Mouse (Mus musculus): ENCODE measurements around the gene Clec2i. TPM values are rescaled to one million over a fixed set of nuclear protein-coding genes. Genes with fewer than 3 reads are reported as not detected.

Gene Clec2i
- polyA plus RNA-seq, 1 experiment: not detected

DNA sequence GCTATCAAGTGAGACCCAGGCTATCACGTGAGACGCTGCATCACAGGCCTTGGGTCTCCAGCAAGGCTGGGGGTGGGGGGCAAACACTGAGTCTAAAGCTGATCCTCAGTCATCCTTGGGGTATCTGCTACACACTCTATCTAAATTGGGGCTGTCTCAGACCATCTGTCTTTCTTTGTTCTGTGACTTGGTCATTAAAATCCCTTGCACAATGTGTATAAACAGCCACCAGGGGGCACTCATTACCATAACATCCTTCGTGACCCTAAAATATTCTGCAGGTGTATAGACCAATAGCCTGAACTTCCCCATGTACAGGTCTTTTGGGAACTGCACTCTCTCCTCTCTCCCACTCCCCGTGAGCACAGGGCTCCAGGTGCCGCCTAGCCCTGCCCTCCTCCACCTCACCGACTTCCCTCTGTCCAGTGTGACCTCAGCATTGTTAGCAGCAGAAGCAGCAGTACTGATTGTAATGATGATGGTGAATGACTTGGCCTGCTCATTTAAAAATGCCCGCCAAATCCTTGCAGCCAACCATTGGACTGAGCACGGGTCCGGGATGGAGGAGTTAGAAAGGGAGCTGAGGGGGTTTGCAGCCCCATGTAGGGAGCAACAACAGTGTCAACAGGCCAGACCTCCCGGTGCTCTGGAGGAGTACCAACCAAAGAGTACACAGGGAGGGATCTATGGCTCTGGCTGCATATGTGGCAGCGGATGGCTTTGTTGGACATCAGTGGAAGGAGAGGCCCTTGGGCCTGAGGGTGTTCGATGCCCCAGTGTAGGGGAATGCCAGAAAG is 33.2 kb upstream of the Clec2i start:
- no peak overlapping the region for H3K4me3 ChIP-seq
- no peak overlapping the region for H3K4me2 ChIP-seq (ENCODE audit: low read depth)
- H3ac ChIP-seq (ENCODE audit: control insufficient read depth, insufficient read length): no peak overlapping the region
- TF ChIP-seq TCF12 (IDR thresholded peaks at IDR 0.05; ENCODE audit: insufficient read depth, poor library complexity, severe bottlenecking) (no peak), SRF (IDR thresholded peaks at IDR 0.05; ENCODE audit: control insufficient read depth, insufficient read length, low read depth) (no peak), CEBPB (IDR thresholded peaks at IDR 0.05; ENCODE audit: insufficient read depth, poor library complexity, severe bottlenecking) (no peak), POLR2AphosphoS2 (IDR thresholded peaks at IDR 0.05; ENCODE audit: insufficient read length, low read depth) (no peak), MAX (IDR thresholded peaks at IDR 0.05; ENCODE audit: low read depth) (no peak), MYOG (IDR thresholded peaks at IDR 0.05; ENCODE audit: control insufficient read depth in 1 of 3, insufficient read depth in 1 of 3, insufficient read length in 2 of 3, low read depth in 2 of 3) (no peak), MYOD1 (IDR thresholded peaks at IDR 0.05; ENCODE audit: control insufficient read depth in 1 of 3, insufficient read length in 2 of 3, low read depth in 2 of 3) (no peak), POLR2A (IDR thresholded peaks at IDR 0.05; ENCODE audit: insufficient read length, low read depth) (no peak), TCF3 (IDR thresholded peaks at IDR 0.05; ENCODE audit: insufficient read length, low read depth) (no peak), E2F4 (IDR thresholded peaks at IDR 0.05; ENCODE audit: insufficient read depth) (no peak), REST (IDR thresholded peaks at IDR 0.05; ENCODE audit: insufficient read depth, insufficient read length) (no peak), USF1 (IDR thresholded peaks at IDR 0.05; ENCODE audit: low read depth) (no peak)
- H3K79me2 ChIP-seq (ENCODE audit: control insufficient read depth, insufficient read depth): no peaks in the 10 kb centered on the region
- no peaks in the 10 kb centered on the region for H3K36me3 ChIP-seq (ENCODE audit: control insufficient read depth, insufficient read depth)
- H3K27me3 ChIP-seq (ENCODE audit: control insufficient read depth, insufficient read depth, insufficient read length): no peaks in the 10 kb centered on the region

DNA sequence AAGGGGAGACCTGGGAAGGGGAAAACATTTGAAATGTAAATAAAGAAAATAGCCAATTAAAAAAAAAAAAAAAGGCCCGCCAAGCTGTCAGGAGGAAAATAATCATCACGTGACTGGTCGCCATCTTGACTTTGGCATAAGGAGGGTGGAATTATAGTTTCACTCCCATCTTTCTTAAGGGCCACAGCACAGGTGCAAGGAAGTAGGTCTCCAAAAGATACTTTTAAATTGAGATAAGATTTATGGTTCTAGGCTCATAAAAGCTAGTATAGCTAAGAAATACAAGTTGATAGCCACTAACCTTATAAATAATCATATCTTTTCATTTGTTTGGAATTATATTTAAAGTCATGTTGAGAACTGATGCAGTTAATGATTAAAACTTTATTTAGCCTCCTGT is 32.5 kb upstream of the Clec2i start:
- no peaks in the 10 kb centered on the region for H3K27me3 ChIP-seq (ENCODE audit: control insufficient read depth, insufficient read depth, insufficient read length)
- no peaks in the 10 kb centered on the region for H3K79me2 ChIP-seq (ENCODE audit: control insufficient read depth, insufficient read depth)
- TF ChIP-seq MAX (IDR thresholded peaks at IDR 0.05; ENCODE audit: low read depth): no peak
- no peak for TF ChIP-seq MYOD1 (IDR thresholded peaks at IDR 0.05; ENCODE audit: control insufficient read depth in 1 of 3, insufficient read length in 2 of 3, low read depth in 2 of 3)
- no peak for TF ChIP-seq TCF12 (IDR thresholded peaks at IDR 0.05; ENCODE audit: insufficient read depth, poor library complexity, severe bottlenecking)
- no peak for TF ChIP-seq USF1 (IDR thresholded peaks at IDR 0.05; ENCODE audit: low read depth)
- TF ChIP-seq CEBPB (IDR thresholded peaks at IDR 0.05; ENCODE audit: insufficient read depth, poor library complexity, severe bottlenecking): no peak
- TF ChIP-seq E2F4 (IDR thresholded peaks at IDR 0.05; ENCODE audit: insufficient read depth): no peak
- TF ChIP-seq MYOG (IDR thresholded peaks at IDR 0.05; ENCODE audit: control insufficient read depth in 1 of 3, insufficient read depth in 1 of 3, insufficient read length in 2 of 3, low read depth in 2 of 3): no peak
- TF ChIP-seq SRF (IDR thresholded peaks at IDR 0.05; ENCODE audit: control insufficient read depth, insufficient read length, low read depth): no peak
- no peak overlapping the region for H3K4me2 ChIP-seq (ENCODE audit: low read depth)
- H3K36me3 ChIP-seq (ENCODE audit: control insufficient read depth, insufficient read depth): no peaks in the 10 kb centered on the region
- H3ac ChIP-seq (ENCODE audit: control insufficient read depth, insufficient read length): no peak overlapping the region
- no peak overlapping the region for H3K4me3 ChIP-seq

DNA sequence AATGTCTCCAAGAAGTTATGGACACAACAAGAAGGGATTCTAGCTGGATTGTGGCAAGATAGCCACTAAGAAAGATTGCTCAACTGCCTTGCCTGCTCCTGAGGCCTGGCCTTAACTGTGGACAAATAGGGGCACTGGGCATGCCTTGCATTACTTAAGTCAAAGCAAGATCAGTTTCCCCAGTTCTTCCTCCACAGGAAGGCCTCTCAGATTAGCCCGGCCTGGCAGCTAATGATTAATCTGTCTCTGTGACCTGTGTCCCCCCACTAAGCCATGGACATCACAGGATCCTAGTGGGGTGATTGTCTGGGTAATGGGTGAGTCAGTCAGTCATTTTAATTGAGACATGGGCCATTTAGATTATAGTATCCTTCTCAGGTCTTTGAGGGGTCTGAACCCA is 31.9 kb upstream of the Clec2i start:
- Histone ChIP-seq H3K4me3 (no peak overlapping the region), H3K79me2 (ENCODE audit: control insufficient read depth, insufficient read depth) (no peaks in the 10 kb centered on the region), H3ac (ENCODE audit: control insufficient read depth, insufficient read length) (no peak overlapping the region), H3K4me2 (ENCODE audit: low read depth) (no peak overlapping the region), H3K36me3 (ENCODE audit: control insufficient read depth, insufficient read depth) (no peaks in the 10 kb centered on the region), H3K27me3 (ENCODE audit: control insufficient read depth, insufficient read depth, insufficient read length) (no peaks in the 10 kb centered on the region)
- TF ChIP-seq MYOD1 (IDR thresholded peaks at IDR 0.05; ENCODE audit: control insufficient read depth in 1 of 3, insufficient read length in 2 of 3, low read depth in 2 of 3): no peak
- no peak for TF ChIP-seq TCF12 (IDR thresholded peaks at IDR 0.05; ENCODE audit: insufficient read depth, poor library complexity, severe bottlenecking)
- no peak for TF ChIP-seq SRF (IDR thresholded peaks at IDR 0.05; ENCODE audit: control insufficient read depth, insufficient read length, low read depth)
- TF ChIP-seq REST (IDR thresholded peaks at IDR 0.05; ENCODE audit: insufficient read depth, insufficient read length): no peak
- no peak for TF ChIP-seq USF1 (IDR thresholded peaks at IDR 0.05; ENCODE audit: low read depth)
- no peak for TF ChIP-seq MYOG (IDR thresholded peaks at IDR 0.05; ENCODE audit: control insufficient read depth in 1 of 3, insufficient read depth in 1 of 3, insufficient read length in 2 of 3, low read depth in 2 of 3)
- no peak for TF ChIP-seq CEBPB (IDR thresholded peaks at IDR 0.05; ENCODE audit: insufficient read depth, poor library complexity, severe bottlenecking)
- TF ChIP-seq POLR2AphosphoS2 (IDR thresholded peaks at IDR 0.05; ENCODE audit: insufficient read length, low read depth): no peak
- TF ChIP-seq TCF3 (IDR thresholded peaks at IDR 0.05; ENCODE audit: insufficient read length, low read depth): no peak
- TF ChIP-seq POLR2A (IDR thresholded peaks at IDR 0.05; ENCODE audit: insufficient read length, low read depth): no peak

DNA sequence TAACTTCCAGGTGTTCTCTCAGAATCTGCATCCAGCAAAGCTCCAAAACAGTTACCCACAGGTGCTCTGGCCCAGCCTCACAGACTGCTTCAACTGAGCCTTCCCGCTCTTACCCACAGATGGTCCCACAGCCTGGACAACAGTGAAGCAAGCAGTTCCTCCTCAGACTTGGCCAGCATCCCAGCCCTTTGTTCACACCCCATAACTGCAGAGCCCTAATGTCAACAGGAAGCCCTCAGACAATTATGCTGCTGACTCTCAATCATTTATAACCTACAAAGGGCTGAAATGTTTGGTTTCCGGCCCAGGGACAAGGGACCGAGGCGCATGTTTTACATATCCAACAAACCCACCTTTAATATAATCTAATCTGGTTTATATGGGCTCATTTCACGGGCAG is 31.1 kb upstream of the Clec2i start:
- H3K4me2 ChIP-seq (ENCODE audit: low read depth): no peak overlapping the region
- no peak overlapping the region for H3ac ChIP-seq (ENCODE audit: control insufficient read depth, insufficient read length)
- TF ChIP-seq MAX (IDR thresholded peaks at IDR 0.05; ENCODE audit: low read depth) (no peak), REST (IDR thresholded peaks at IDR 0.05; ENCODE audit: insufficient read depth, insufficient read length) (no peak)
- no peaks in the 10 kb centered on the region for H3K79me2 ChIP-seq (ENCODE audit: control insufficient read depth, insufficient read depth)
- no peaks in the 10 kb centered on the region for H3K36me3 ChIP-seq (ENCODE audit: control insufficient read depth, insufficient read depth)
- H3K27me3 ChIP-seq (ENCODE audit: control insufficient read depth, insufficient read depth, insufficient read length): no peaks in the 10 kb centered on the region
- H3K4me3 ChIP-seq: no peak overlapping the region

DNA sequence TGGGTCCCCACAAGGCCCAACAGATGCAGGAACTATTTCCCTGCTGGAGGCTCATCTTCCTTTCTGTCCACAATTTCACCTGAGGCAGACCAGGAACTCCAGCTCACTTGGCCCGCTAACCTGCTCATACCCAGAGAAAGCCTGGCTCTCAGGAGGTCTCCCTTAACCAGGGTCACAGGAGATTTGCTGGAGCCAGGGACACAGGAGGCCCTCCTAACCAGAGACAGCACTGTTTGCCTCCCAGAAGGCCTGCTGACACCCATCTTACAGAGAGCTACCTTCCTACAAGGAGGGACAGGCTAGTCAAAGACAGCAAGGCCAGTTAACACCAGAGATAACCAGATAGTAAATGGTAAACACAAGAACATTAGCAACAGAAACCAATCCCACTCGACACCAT is 29.4 kb upstream of the Clec2i start:
- Histone ChIP-seq H3K36me3 (ENCODE audit: control insufficient read depth, insufficient read depth) (no peaks in the 10 kb centered on the region), H3K4me2 (ENCODE audit: low read depth) (no peak overlapping the region), H3ac (ENCODE audit: control insufficient read depth, insufficient read length) (no peak overlapping the region), H3K79me2 (ENCODE audit: control insufficient read depth, insufficient read depth) (no peaks in the 10 kb centered on the region), H3K27me3 (ENCODE audit: control insufficient read depth, insufficient read depth, insufficient read length) (no peaks in the 10 kb centered on the region), H3K4me3 (no peak overlapping the region)
- no peak for TF ChIP-seq E2F4 (IDR thresholded peaks at IDR 0.05; ENCODE audit: insufficient read depth)
- no peak for TF ChIP-seq USF1 (IDR thresholded peaks at IDR 0.05; ENCODE audit: low read depth)
- no peak for TF ChIP-seq CEBPB (IDR thresholded peaks at IDR 0.05; ENCODE audit: insufficient read depth, poor library complexity, severe bottlenecking)
- no peak for TF ChIP-seq TCF12 (IDR thresholded peaks at IDR 0.05; ENCODE audit: insufficient read depth, poor library complexity, severe bottlenecking)
- no peak for TF ChIP-seq POLR2AphosphoS2 (IDR thresholded peaks at IDR 0.05; ENCODE audit: insufficient read length, low read depth)
- no peak for TF ChIP-seq TCF3 (IDR thresholded peaks at IDR 0.05; ENCODE audit: insufficient read length, low read depth)
- TF ChIP-seq MYOD1 (IDR thresholded peaks at IDR 0.05; ENCODE audit: control insufficient read depth in 1 of 3, insufficient read length in 2 of 3, low read depth in 2 of 3): no peak
- TF ChIP-seq POLR2A (IDR thresholded peaks at IDR 0.05; ENCODE audit: insufficient read length, low read depth): no peak
- TF ChIP-seq SRF (IDR thresholded peaks at IDR 0.05; ENCODE audit: control insufficient read depth, insufficient read length, low read depth): no peak
- TF ChIP-seq MYOG (IDR thresholded peaks at IDR 0.05; ENCODE audit: control insufficient read depth in 1 of 3, insufficient read depth in 1 of 3, insufficient read length in 2 of 3, low read depth in 2 of 3): no peak
- TF ChIP-seq REST (IDR thresholded peaks at IDR 0.05; ENCODE audit: insufficient read depth, insufficient read length): no peak
